Mouse (Mus musculus) embryo, embryonic 11.5 days (tissue): Measurements from ENCODE around the gene Pycard.
"Not testable (repeated sequence)": the region's sequence is repeated elsewhere in the genome, so short reads cannot be mapped to it uniquely, and the experiment has no call there.

Experiments used
- DNase-seq: peaks from one replicate; pipeline ENCODE4 v3.0.0-alpha.2; 2012; ENCODE audit warnings: low read depth, low spot score

Pycard gene

DNA sequence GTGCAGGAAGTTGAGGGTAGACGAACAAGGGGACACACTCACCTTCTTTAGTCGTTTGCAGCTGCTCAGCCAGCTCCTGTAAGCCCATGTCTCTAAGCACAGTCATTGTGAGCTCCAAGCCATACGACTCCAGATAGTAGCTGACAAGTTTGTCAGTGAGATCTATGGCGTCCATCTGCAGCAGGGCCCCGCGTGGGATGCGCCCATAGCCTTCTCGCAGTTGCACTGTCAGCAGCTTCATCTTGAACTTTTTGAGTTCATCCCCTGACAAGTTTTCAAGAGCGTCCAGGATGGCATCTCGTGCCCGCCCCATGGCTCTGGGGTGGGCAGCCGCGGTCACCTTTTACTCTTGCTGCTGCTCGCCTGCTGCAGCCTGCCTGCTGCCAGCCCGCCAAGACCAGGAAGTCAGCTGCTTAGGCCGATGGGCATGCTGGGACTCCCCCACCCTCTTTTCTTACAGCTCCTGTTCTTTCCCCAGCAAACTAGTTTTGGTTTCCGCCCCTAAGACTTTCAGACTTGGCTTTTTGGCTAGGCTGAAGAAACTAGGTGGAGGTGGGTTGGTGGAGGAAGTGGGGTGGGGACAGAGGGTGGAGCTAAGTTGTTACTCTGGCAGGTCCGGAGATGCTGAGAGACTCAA, at the start of gene Pycard:
Gene Pycard (minus strand): TSS at position 527 of the 637 bp plus-strand sequence.
- DNase-seq: no peak

DNA sequence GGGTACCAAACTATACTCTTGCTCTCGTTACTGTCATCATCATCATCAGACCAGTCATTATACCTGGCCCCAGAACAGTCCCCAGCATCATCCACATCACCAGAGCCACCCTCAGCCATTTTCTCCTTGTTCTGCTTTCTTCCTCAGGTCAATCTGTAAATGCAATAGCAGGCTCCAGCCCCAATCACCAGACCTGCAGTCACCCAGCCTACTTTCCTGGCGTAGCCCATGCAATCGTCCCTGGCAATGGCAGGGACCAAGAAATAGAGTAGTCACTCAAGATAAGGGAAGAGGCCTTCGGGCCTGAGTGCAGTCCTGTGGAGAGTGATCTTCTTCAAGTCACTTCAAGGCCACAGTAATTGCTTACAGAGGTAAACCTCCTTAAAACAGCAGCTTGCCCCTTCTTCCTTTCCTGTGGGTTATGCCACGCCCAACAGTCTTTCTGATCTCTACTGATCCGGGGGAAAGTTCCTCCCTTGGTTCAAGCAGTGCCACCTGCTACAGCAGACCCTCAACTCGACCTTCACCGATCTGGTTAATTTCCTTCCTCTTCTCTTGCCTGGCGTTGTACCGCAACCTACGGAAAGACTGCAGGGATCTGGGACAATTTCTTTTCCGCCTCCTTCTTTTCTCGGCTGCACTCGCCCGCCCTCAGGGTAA, 48.6 kb upstream of the Pycard start:
- DNase-seq: not testable (repeated sequence)

- DNase-seq: no peak
Observed at GRCm38 (mm10) chr7:128033616-128034015, 39.9 kb upstream of the Pycard start.

- DNase-seq: no peak
Observed at GRCm38 (mm10) chr7:128032989-128033293, 39.3 kb upstream of the Pycard start.

DNA sequence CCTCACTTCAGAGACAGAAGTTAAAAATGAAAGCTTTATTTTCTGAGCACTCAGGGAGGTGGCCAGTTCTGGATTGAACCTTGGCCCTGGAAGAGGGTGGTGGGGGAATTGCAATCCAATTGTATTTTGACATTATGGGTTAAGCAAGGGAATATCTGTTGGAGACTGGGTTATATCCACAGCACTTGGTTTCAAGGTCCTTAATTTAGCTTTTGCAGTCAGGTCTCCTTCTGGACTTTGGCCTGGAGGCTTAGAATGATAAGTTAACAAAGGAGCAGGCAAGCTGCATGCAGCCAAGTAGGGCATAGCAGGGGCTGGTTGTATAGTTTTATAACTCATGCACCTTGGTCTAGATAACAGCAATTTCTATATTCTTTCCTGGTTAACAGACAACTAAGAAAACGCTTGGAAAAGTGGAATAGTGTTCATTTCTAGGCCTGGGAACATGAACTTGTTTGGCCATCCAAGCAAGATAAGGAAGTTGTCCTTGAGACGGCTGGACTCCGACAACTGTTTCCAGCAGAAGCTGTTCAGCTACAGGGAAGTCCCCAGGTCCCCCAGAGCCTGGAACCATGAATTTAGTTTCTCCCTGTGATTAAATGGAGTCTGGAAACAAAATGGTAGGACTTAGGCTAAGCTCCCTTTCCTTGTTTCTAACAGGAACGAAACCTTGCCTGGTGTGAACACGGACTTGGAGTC, 38.8 kb upstream of the Pycard start:
- no peak for DNase-seq

DNA sequence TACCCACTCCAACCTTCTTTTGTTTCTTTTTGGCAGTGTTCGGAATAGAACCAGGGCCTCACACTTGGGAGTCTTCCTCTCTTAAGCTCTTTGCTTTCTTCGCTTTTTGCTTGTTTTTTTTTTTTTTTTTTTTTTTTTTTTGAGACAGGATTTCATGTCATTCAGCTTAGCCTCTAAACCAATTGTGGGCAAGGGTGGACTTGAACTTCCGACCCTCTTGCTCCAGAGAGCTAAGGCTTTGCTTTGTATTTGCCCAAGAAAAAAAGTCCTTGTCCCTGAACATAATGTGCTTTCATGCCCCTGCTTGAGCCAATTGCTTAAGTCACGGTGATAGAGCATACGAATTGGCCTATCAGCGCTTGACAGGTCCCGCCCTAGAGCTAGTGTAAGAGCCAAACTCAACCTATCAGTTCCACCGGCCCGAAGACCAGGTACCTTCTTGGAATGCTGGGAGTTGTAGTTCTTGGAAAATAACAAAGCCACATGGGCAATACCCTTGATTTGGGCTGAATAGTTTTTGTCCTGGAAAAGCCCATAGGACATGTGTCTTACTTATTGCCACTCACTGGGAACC, 37.8 kb upstream of the Pycard start:
- peak; percentile 22 for DNase-seq

DNA sequence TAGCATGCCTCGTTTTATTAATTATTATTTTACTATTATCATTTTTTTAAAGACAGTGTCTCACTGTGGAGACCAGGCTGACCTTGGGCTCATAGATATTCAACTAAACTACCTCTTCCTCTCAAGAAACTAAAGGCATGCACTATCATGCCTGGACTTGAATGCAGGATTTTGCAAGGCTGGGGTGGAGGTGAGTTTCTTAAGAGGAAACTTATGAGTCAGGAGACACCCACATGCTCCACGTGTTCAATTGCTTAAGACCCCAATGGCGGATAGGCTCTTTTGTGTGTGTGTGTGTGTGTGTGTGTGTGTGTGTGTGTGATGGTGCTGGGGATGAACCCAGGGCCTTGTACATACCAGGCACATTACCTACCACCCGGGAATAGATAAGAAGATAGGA, 31.7 kb upstream of the Pycard start:
- no peak for DNase-seq

- no peak for DNase-seq
Observed at GRCm38 (mm10) chr7:128024932-128025331, 31.3 kb upstream of the Pycard start.

- DNase-seq: no peak
Observed at GRCm38 (mm10) chr7:128024364-128024763, 30.7 kb upstream of the Pycard start.

DNA sequence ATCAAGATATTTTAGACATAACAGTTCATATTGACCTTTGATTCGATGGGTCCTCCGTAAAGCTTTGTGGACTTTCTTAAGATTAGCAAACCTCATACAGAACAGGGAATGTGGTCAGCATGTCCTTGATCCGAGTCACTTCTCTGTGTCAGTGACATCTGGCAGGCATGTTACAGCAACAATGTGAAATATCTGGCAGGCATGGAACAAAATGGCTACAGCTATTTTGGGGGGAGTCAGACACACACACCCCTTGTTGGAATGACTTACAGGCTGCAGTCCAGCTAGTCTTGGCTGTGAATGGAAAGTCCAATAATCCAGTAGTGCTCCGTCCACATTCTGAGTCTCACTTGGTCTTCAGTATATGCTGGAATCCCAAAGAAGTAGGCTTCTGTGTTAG, 29.9 kb upstream of the Pycard start:
- DNase-seq: no peak

DNA sequence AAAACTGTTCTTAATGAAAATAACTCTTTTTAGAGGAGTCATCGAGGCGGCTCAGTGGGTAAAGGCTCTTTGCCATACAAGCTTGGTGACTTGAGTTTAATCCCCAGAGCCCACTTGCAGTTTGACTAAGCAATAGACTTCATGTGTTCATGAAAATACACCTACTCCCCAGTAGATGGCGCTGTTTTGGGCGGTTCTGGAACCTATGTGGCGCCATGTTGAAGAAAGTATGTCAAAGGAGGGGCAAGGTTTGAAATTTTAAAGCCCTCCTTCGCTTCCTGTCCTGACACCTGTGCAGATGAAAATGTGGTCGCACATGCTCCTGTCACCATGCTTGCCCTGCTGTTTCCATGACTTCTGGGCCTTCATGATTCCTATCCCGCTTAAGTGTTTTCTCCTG, 29.3 kb upstream of the Pycard start:
- no peak for DNase-seq

GRCm38 (mm10) chr7:128019187-128019586, 25.5 kb upstream of the Pycard start:
- no peak for DNase-seq

DNA sequence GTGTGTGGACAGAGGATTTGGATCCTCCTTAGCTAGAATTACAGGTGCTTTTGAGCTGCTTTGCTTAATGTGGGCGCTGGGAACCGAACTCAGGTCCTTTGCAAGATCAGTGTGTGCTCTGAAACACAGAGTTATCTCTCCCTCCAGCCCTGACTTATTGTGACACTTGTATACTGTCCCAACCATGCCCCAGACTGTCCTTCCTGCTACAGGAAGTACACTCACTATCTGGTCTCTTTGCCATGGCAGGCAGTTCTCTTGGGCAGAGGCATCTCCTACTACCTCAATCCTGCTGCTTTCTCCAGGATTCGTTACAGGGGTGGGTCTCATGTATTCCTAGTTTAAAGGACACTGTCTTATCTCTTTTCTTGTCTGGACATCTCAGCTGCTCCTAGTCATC, 24.6 kb upstream of the Pycard start:
- no peak for DNase-seq

DNA sequence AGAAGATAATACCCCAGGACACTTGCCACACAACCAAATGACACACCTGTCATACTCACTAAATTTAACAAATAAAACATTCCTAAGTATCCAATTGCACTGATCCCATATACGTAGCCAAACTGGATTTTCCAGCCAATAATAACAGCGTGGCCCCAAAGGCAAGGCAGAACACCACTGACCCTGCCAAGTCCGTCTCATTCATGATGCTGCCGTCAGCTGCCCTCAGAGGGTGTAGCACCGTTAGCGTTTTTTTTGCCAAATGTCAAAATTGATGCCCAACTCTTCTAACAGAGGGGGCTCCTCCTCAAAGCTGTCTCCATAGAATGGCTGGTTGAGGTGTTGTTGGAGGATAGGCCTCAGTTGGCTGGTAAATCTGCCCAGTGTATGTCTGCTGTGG, 23.0 kb upstream of the Pycard start:
- DNase-seq: no peak

DNA sequence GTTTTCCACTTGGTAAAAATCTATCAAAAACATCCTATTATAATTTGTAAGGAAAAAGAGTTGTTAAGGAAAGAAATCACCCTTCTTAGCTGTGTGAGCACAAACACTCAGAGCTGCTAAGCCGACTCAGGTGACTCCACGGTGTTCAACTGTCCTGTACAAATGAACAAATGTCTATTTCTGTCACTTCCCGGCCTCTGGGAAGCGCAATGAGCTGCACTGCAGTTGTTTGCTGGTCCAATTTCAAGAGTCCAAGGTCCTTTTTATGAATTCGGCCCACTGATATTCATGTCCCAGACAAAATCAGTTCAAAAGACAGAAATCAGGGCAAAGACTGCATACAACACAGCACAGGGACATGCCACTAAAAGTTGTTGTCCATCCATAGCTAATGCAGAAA, 22.5 kb upstream of the Pycard start:
- DNase-seq: not testable (repeated sequence)

GRCm38 (mm10) chr7:128013116-128013515, 19.4 kb upstream of the Pycard start:
- no peak for DNase-seq

DNA sequence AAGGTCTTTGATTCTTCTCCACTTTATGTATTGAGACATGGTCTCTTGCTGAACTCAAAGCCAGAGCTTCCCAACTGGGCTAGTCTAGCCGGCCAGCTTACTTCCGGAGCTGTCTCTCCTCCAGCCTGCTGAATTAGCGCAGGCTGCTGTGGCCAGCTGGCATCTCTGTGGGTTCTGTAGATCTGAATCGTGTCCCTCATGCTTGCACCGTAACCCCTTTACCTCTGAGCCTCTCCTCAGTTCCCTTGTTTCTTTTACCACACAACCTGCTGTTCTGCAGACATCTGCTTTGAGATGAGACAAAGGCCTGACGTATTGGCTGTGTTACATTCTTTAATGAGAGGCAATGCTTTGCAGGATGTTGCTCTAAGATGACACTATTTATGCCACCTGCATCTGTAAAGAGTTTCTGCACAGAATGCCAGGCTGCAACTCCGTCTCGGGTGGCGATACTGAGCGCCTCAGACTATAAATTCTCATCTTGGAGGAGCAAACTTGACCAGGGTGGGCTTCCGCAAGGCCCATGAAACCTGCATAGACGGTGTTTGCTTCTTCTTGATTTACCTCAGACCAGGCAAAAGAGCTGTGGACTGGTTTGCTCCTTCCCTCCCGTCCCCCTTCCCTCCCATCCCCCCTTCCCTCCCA, 18.6 kb upstream of the Pycard start:
- no peak for DNase-seq

DNA sequence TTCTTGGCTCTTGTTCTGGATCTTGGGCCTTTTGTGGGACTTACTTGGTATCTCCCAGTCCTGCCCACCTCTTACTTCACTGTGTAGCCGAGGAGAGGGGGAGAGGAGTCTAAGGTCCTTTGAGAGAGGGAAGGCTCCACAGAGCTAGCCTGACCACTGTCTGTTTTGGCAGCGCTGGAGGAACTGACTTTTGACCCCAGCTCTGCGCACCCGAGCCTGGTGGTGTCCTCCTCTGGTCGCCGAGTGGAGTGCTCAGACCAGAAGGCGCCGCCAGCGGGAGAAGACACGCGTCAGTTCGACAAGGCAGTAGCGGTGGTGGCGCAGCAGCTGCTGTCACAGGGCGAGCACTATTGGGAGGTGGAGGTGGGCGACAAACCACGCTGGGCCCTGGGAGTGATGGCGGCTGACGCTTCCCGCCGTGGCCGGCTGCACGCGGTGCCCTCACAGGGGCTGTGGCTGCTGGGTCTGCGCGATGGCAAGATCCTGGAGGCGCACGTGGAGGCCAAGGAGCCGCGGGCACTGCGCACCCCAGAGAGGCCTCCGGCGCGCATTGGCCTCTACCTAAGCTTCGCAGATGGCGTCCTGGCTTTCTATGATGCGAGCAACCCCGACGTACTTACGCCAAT, 16.2 kb upstream of the Pycard start:
- DNase-seq: no peak

GRCm38 (mm10) chr7:128006193-128006592, 12.5 kb upstream of the Pycard start:
- DNase-seq: no peak

DNA sequence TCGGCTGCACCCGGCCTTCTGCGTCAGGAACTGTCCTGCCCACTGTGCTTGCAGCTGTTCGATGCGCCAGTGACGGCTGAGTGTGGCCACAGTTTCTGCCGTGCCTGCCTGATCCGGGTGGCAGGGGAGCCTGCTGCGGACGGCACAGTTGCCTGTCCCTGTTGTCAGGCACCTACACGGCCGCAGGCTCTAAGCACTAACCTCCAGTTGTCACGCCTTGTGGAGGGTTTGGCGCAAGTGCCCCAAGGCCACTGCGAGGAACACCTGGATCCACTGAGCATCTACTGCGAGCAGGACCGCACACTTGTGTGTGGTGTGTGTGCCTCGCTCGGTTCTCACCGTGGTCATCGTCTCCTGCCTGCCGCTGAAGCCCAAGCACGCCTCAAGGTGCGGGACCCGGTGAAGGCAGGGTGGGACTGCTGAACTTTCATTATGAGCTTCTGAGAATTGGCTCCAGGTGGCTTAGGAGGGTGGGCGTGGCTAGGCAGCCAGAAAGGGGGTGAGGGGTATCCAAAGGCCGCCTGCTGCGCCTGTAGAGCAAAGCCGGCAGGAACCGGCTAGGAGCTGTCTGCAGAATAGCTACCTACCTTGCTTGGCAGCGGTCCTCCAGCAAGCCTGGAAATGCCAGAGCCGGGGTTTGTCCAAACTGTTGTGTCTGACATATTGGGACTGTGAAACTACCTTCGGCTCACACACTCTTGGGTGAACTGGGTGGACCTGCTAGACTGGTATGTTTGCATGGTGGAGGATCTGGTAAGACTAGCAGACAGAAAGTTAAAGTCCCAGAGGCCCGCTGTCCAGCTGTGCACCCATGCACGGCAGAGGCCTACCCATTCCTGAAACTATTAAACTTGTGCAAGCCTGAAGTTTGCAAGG, 11.1 kb upstream of the Pycard start:
- DNase-seq: no peak

GRCm38 (mm10) chr7:128004150-128004486, 10.5 kb upstream of the Pycard start:
- no peak for DNase-seq
